Mouse (Mus musculus) erythroblast, embryonic 14.5 days (primary cell): ENCODE measurements around the gene Cpb1. TPM values are rescaled to one million over a fixed set of nuclear protein-coding genes. Genes with fewer than 3 reads are reported as not detected.

Experiments
- H3K27me3 ChIP-seq: 2 replicates; pipeline ENCODE4 v1.6.1; 2012; ENCODE audit warnings: inconsistent platforms; ENCODE audit not compliant: control insufficient read depth
- H3K36me3 ChIP-seq: 2 replicates; pipeline ENCODE4 v1.6.1; 2012; ENCODE audit warnings: mild to moderate bottlenecking, inconsistent platforms; ENCODE audit not compliant: control insufficient read depth
- H3K4me1 ChIP-seq: 2 replicates; pipeline ENCODE4 v1.6.1; 2012; ENCODE audit warnings: inconsistent platforms; ENCODE audit not compliant: control insufficient read depth
- H3K4me3 ChIP-seq: replicated peaks from 2 replicates; pipeline ENCODE3; 2012; ENCODE audit warnings: moderate library complexity, mild to moderate bottlenecking, inconsistent platforms
- H3K9me3 ChIP-seq: 2 replicates; pipeline ENCODE4 v1.6.1; 2012; ENCODE audit warnings: low read length, inconsistent platforms, mixed read lengths; ENCODE audit not compliant: control insufficient read depth
- GATA1 ChIP-seq: IDR thresholded peaks from 2 replicates; pipeline ENCODE4 v1.6.1; 2012; ENCODE audit warnings: low read length, inconsistent platforms, mixed read lengths
- TAL1 ChIP-seq: IDR thresholded peaks from 3 replicates; pipeline ENCODE4 v1.6.1; 2012; ENCODE audit warnings: low read length, inconsistent platforms, mixed read lengths
- polyA plus RNA-seq: library from polyadenylated mRNA; stranded (reverse); fragments of >175 nt; gene quantifications from 2 replicates; pipeline ENCODE4 v1.2.3, GENCODE M21; 2012

The Cpb1 gene
- polyA plus RNA-seq, 1 experiment, result not detected

- H3K27me3 ChIP-seq, result no peaks in the 10 kb centered on the region
- no peaks in the 10 kb centered on the region for H3K9me3 ChIP-seq
- H3K4me3 ChIP-seq, result no peak overlapping the region
- H3K4me1 ChIP-seq, result no peaks in the 10 kb centered on the region
- no peaks in the 10 kb centered on the region for H3K36me3 ChIP-seq
- TF ChIP-seq TAL1 (no peak), GATA1 (no peak)
These were observed 20.7 kb downstream of the Cpb1 start for GRCm38 (mm10) chr3:20254566-20255479.

GRCm38 (mm10) chr3:20243913-20244312, 31.6 kb downstream of the Cpb1 start:
- no peaks in the 10 kb centered on the region for H3K36me3 ChIP-seq
- no peaks in the 10 kb centered on the region for H3K27me3 ChIP-seq
- TF ChIP-seq TAL1 (no peak), GATA1 (no peak)
- no peak overlapping the region for H3K4me3 ChIP-seq
- no peaks in the 10 kb centered on the region for H3K9me3 ChIP-seq
- H3K4me1 ChIP-seq, result no peaks in the 10 kb centered on the region

GRCm38 (mm10) chr3:20242050-20242449, 33.5 kb downstream of the Cpb1 start, which contains the start of gene Cpa3:
Gene Cpa3, minus strand, starts transcription at chr3:20242181.
- TF ChIP-seq GATA1 (no peak), TAL1 (no peak)
- Histone ChIP-seq H3K4me3 (no peak within 1 kb of the TSS), H3K4me1 (no peaks in the 10 kb centered on the region), H3K36me3 (no peaks in the 10 kb centered on the region), H3K9me3 (no peaks in the 10 kb centered on the region), H3K27me3 (no peaks in the 10 kb centered on the region)

- Histone ChIP-seq H3K4me1 (no peaks in the 10 kb centered on the region), H3K27me3 (no peaks in the 10 kb centered on the region), H3K4me3 (no peak overlapping the region), H3K36me3 (no peaks in the 10 kb centered on the region), H3K9me3 (no peaks in the 10 kb centered on the region)
- TF ChIP-seq GATA1, result no peak
- no peak for TF ChIP-seq TAL1
These were observed 35.8 kb downstream of the Cpb1 start for GRCm38 (mm10) chr3:20239741-20240140.

GRCm38 (mm10) chr3:20236965-20237364, 38.6 kb downstream of the Cpb1 start:
- H3K36me3 ChIP-seq, result no peaks in the 10 kb centered on the region
- H3K4me1 ChIP-seq, result no peaks in the 10 kb centered on the region
- H3K4me3 ChIP-seq, result no peak overlapping the region
- no peaks in the 10 kb centered on the region for H3K9me3 ChIP-seq
- no peak for TF ChIP-seq TAL1
- no peak for TF ChIP-seq GATA1
- H3K27me3 ChIP-seq, result no peaks in the 10 kb centered on the region

- no peaks in the 10 kb centered on the region for H3K9me3 ChIP-seq
- no peaks in the 10 kb centered on the region for H3K27me3 ChIP-seq
- no peak overlapping the region for H3K4me3 ChIP-seq
- no peaks in the 10 kb centered on the region for H3K36me3 ChIP-seq
- TF ChIP-seq GATA1 (no peak), TAL1 (no peak)
- no peaks in the 10 kb centered on the region for H3K4me1 ChIP-seq
These were observed 46.5 kb downstream of the Cpb1 start for GRCm38 (mm10) chr3:20229027-20229426.

GRCm38 (mm10) chr3:20225429-20225828, 50.1 kb downstream of the Cpb1 start:
- no peaks in the 10 kb centered on the region for H3K9me3 ChIP-seq
- H3K36me3 ChIP-seq, result no peaks in the 10 kb centered on the region
- H3K4me3 ChIP-seq, result no peak overlapping the region
- TF ChIP-seq GATA1 (no peak), TAL1 (no peak)
- no peaks in the 10 kb centered on the region for H3K27me3 ChIP-seq
- no peaks in the 10 kb centered on the region for H3K4me1 ChIP-seq

GRCm38 (mm10) chr3:20222926-20223698, 52.4 kb downstream of the Cpb1 start:
- Histone ChIP-seq H3K9me3 (no peaks in the 10 kb centered on the region), H3K4me1 (no peaks in the 10 kb centered on the region), H3K27me3 (no peaks in the 10 kb centered on the region), H3K4me3 (no peak overlapping the region), H3K36me3 (no peaks in the 10 kb centered on the region)
- TF ChIP-seq GATA1 (no peak), TAL1 (no peak)

GRCm38 (mm10) chr3:20222136-20222535, 53.4 kb downstream of the Cpb1 start:
- TF ChIP-seq GATA1, result no peak
- TF ChIP-seq TAL1, result no peak
- H3K4me1 ChIP-seq, result no peaks in the 10 kb centered on the region
- no peaks in the 10 kb centered on the region for H3K27me3 ChIP-seq
- H3K4me3 ChIP-seq, result no peak overlapping the region
- no peaks in the 10 kb centered on the region for H3K9me3 ChIP-seq
- no peaks in the 10 kb centered on the region for H3K36me3 ChIP-seq

GRCm38 (mm10) chr3:20198869-20199268, 76.7 kb downstream of the Cpb1 start:
- TF ChIP-seq TAL1, result no peak
- TF ChIP-seq GATA1, result no peak
- Histone ChIP-seq H3K4me1 (no peaks in the 10 kb centered on the region), H3K9me3 (no peaks in the 10 kb centered on the region)

More at GRCm38 (mm10) chr3:20198869-20199268, 76.7 kb downstream of the Cpb1 start:
- Histone ChIP-seq H3K4me3 (no peak overlapping the region), H3K27me3 (no peaks in the 10 kb centered on the region), H3K36me3 (no peaks in the 10 kb centered on the region)

Other genes with a start within 250 kb of the Cpb1 start
- 0.10 and 0.18 TPM in 2 replicates for gene Hps3, start 240.4 kb downstream of the Cpb1 start, polyA plus RNA-seq
- 0.17 and 0.28 TPM in 2 replicates for gene Hltf, start 217.9 kb downstream of the Cpb1 start, polyA plus RNA-seq
- gene Gyg, start 120.4 kb downstream of the Cpb1 start, polyA plus RNA-seq, result 0.10 and 0.16 TPM in 2 replicates
- 0.03 and 0.24 TPM in 2 replicates for gene Cpa3, start 33.6 kb downstream of the Cpb1 start, polyA plus RNA-seq
- not detected in 2 replicates for gene Agtr1b, start 91.4 kb upstream of the Cpb1 start, polyA plus RNA-seq